Mouse (Mus musculus): ENCODE data around the gene Rftn2. TPM values are rescaled to one million over a fixed set of nuclear protein-coding genes. Genes with fewer than 3 reads are reported as not detected.
A peak's percentile ranks its signal among the peaks of the same experiment; 100 is the strongest.

The Rftn2 gene
- polyA plus RNA-seq (2012; rRNA removed) (22.9 and 24.3 TPM in 2 replicates), polyA plus RNA-seq (2014; fragmentation: Nextera tagmentation; extraction: Ambion mirVana) (27.0 and 29.6 TPM in 2 replicates)

DNA sequence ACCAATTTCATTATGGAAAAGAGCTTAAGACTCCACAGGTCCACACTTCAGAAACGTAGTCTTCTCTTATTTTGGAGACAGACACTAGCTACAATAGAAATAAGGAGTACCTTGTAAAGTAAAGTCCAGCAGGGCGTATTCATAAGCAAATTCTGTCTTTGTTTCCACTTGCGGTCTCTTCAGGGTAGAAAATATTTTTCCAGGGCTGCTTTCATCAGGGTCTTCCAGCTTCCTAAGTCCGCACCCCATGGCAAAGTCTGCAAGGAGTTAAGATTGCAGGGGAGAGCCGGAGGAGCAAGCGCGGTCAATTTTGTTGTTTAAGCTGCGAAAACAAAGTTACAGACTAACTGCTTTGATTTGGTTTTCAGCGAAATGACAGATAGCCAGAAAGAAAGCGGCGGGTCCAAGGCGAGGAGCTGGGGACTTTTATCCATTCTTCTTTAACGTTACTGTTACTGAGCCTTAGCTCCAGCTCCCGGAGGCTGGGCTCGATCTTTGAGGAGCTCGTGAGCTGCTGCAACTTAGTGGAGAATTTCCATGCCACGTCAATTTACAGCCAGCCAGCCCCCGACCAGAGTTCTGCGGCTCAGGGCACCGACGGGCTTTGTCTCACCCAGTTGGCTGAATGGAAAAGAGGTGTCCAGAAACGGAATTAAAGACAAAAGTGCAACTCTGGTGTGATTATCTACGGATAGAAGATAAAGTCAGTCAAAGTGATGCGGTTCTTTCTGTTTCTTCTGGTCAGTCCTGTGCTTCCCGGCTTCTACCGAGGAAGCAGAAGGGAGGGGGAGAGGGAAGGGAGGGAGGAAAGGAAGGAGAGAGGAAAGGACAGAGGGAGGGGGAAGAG, at the start of gene Rftn2:
Gene Rftn2 (minus strand): TSS at position 772 of the 847 bp plus-strand sequence.
- Histone ChIP-seq H3K4me2 (replicated peaks; ENCODE audit: low read depth, low read length, severe bottlenecking) (peak within 1 kb of the TSS; percentile 54), H3K27ac (replicated peaks; ENCODE audit: low read depth, low read length) (peak within 1 kb of the TSS; percentile 87), H3K9ac (ENCODE audit: low read depth, low read length, severe bottlenecking) (peak within 1 kb of the TSS; percentile 70), H3K36me3 (ENCODE audit: control insufficient read depth, insufficient read depth, low read length) (no peaks in the 10 kb centered on the region), H3K27me3 (ENCODE audit: control insufficient read depth, insufficient read depth, low read length) (no peaks in the 10 kb centered on the region), H3K9me3 (ENCODE audit: control insufficient read depth, low read length) (no peaks in the 10 kb centered on the region), H3K4me1 (ENCODE audit: control insufficient read depth, insufficient read depth, low read length) (peaks cover 26% of the 10 kb centered on the region), H3K4me3 (replicated peaks; ENCODE audit: low read length) (peak within 1 kb of the TSS; percentile 48)
- TF ChIP-seq POLR2A (IDR thresholded peaks at IDR 0.05; ENCODE audit: borderline replicate concordance, extremely low read depth, insufficient read depth, insufficient read length), result peak; percentile 19; the same call in 1 of the 2 replicates
- 2% methylated on average over 26 of the region's 26 CpGs for WGBS
- DNase-seq (ENCODE audit: low spot score) (peak; percentile 74), ATAC-seq (ENCODE audit: low FRiP score, low read depth) (peak; percentile 74)

DNA sequence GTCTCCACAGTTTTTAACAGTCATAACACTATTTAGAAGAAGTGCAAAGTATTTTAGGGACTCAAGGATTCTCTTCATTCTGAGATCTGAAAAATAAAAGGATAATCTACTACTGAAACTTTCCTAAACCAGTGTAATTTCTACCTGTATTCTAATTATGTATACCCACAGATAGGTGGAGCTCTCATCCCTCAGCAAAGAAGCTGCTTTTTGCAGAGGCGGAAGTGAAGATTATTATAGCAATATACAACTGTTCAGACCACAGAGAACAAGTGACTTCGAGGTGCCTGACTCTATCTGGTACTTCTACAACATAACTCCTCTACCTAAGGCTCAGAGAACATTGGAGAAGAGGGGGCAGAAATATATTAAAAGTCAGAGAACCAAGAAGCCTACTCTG, 38.9 kb upstream of the Rftn2 start:
- no peak for DNase-seq (ENCODE audit: low spot score)
- no peak overlapping the region for H3K4me2 ChIP-seq (replicated peaks; ENCODE audit: low read depth, low read length, severe bottlenecking)
- WGBS, result 81% methylated on average over 2 of the region's 2 CpGs
- no peaks in the 10 kb centered on the region for H3K36me3 ChIP-seq (ENCODE audit: control insufficient read depth, insufficient read depth, low read length)
- H3K4me1 ChIP-seq (ENCODE audit: control insufficient read depth, insufficient read depth, low read length), result no peaks in the 10 kb centered on the region
- no peak overlapping the region for H3K27ac ChIP-seq (replicated peaks; ENCODE audit: low read depth, low read length)
- no peak for TF ChIP-seq POLR2A (IDR thresholded peaks at IDR 0.05; ENCODE audit: borderline replicate concordance, extremely low read depth, insufficient read depth, insufficient read length)
- H3K4me3 ChIP-seq (replicated peaks; ENCODE audit: low read length), result no peak overlapping the region
- no peak overlapping the region for H3K9ac ChIP-seq (ENCODE audit: low read depth, low read length, severe bottlenecking)
- ATAC-seq (ENCODE audit: low FRiP score, low read depth), result no peak
- H3K27me3 ChIP-seq (ENCODE audit: control insufficient read depth, insufficient read depth, low read length), result no peaks in the 10 kb centered on the region
- H3K9me3 ChIP-seq (ENCODE audit: control insufficient read depth, low read length), result no peaks in the 10 kb centered on the region

DNA sequence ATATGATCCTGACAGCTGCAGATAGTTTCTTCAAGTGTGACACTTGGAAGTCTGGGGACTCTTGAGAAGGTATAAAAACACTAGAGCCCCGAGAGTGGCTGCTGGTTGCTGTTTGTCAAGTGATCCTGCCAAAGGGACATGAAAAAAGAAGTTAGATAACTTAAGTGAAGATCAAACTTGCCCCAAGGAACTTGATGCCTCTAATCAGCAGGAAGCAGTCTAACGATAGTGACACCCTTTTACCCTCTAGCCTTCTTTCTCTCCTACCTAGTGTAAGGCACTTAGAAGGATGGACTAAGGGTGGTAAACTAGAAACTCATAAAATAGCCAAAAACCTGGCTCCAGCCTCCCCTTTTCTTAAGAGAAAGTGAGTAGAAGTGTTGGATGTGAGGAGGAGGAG, 37.8 kb upstream of the Rftn2 start:
- Histone ChIP-seq H3K4me1 (ENCODE audit: control insufficient read depth, insufficient read depth, low read length) (no peaks in the 10 kb centered on the region), H3K4me3 (replicated peaks; ENCODE audit: low read length) (no peak overlapping the region), H3K9me3 (ENCODE audit: control insufficient read depth, low read length) (no peaks in the 10 kb centered on the region), H3K9ac (ENCODE audit: low read depth, low read length, severe bottlenecking) (no peak overlapping the region), H3K4me2 (replicated peaks; ENCODE audit: low read depth, low read length, severe bottlenecking) (no peak overlapping the region), H3K27ac (replicated peaks; ENCODE audit: low read depth, low read length) (no peak overlapping the region), H3K36me3 (ENCODE audit: control insufficient read depth, insufficient read depth, low read length) (no peaks in the 10 kb centered on the region), H3K27me3 (ENCODE audit: control insufficient read depth, insufficient read depth, low read length) (no peaks in the 10 kb centered on the region)
- TF ChIP-seq POLR2A (IDR thresholded peaks at IDR 0.05; ENCODE audit: borderline replicate concordance, extremely low read depth, insufficient read depth, insufficient read length), result no peak
- WGBS, result 30% methylated on average over 2 of the region's 2 CpGs
- ATAC-seq (ENCODE audit: low FRiP score, low read depth) (no peak), DNase-seq (ENCODE audit: low spot score) (no peak)

DNA sequence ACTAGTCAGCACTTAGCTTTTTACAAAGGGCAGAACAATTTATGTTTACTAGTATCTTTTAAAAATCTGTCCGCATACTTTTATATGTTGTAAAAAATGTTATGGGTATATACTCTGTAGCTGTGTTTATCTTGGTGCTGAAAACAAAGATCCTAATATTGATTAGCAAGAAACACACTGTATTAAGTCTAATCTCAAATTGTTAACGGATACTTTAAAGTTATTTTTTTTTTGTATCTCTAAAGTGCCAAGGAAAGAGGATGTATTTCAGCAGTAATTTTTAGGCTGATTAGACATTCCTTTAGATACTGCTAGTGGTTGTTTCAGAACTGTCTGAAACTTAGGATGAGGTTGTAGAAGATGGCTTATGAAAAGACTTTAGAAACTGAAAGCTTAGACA, 19.8 kb upstream of the Rftn2 start:
- H3K4me1 ChIP-seq (ENCODE audit: control insufficient read depth, insufficient read depth, low read length), result no peaks in the 10 kb centered on the region
- DNase-seq (ENCODE audit: low spot score) (no peak), ATAC-seq (ENCODE audit: low FRiP score, low read depth) (no peak)
- no peak for TF ChIP-seq POLR2A (IDR thresholded peaks at IDR 0.05; ENCODE audit: borderline replicate concordance, extremely low read depth, insufficient read depth, insufficient read length)
- no peaks in the 10 kb centered on the region for H3K36me3 ChIP-seq (ENCODE audit: control insufficient read depth, insufficient read depth, low read length)
- no peak overlapping the region for H3K4me3 ChIP-seq (replicated peaks; ENCODE audit: low read length)
- no peaks in the 10 kb centered on the region for H3K27me3 ChIP-seq (ENCODE audit: control insufficient read depth, insufficient read depth, low read length)
- no peak overlapping the region for H3K4me2 ChIP-seq (replicated peaks; ENCODE audit: low read depth, low read length, severe bottlenecking)
- H3K9ac ChIP-seq (ENCODE audit: low read depth, low read length, severe bottlenecking), result no peak overlapping the region
- H3K9me3 ChIP-seq (ENCODE audit: control insufficient read depth, low read length), result no peaks in the 10 kb centered on the region
- WGBS, result 61% methylated on average over 2 of the region's 2 CpGs
- H3K27ac ChIP-seq (replicated peaks; ENCODE audit: low read depth, low read length), result no peak overlapping the region

DNA sequence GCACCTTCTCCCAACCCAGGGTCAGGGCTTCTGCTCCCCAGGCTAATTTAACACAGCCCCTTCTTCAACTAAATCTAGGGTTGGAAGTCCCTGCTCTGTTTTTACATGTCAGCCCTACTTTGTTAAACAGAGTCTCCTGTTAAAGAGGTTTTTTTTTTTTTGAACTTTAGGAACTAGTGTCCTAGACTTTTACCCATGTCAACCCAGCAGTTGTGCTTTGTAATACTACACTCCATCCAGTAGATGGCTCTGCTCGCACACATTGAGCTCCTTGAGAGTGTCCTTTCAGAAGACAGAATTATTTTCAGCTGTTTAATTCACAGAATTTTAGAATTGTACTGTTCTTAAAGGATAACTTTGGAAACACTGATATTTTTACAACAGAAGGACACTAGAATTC, 12.7 kb upstream of the Rftn2 start:
- Histone ChIP-seq H3K27ac (replicated peaks; ENCODE audit: low read depth, low read length) (no peak overlapping the region), H3K9me3 (ENCODE audit: control insufficient read depth, low read length) (no peaks in the 10 kb centered on the region), H3K4me1 (ENCODE audit: control insufficient read depth, insufficient read depth, low read length) (peaks cover 14% of the 10 kb centered on the region), H3K4me2 (replicated peaks; ENCODE audit: low read depth, low read length, severe bottlenecking) (peak overlapping the region; percentile 87), H3K4me3 (replicated peaks; ENCODE audit: low read length) (peak overlapping the region; percentile 73), H3K27me3 (ENCODE audit: control insufficient read depth, insufficient read depth, low read length) (no peaks in the 10 kb centered on the region), H3K9ac (ENCODE audit: low read depth, low read length, severe bottlenecking) (no peak overlapping the region), H3K36me3 (ENCODE audit: control insufficient read depth, insufficient read depth, low read length) (no peaks in the 10 kb centered on the region)
- 0% methylated on average over 1 of the region's 1 CpGs for WGBS
- no peak for TF ChIP-seq POLR2A (IDR thresholded peaks at IDR 0.05; ENCODE audit: borderline replicate concordance, extremely low read depth, insufficient read depth, insufficient read length)
- ATAC-seq (ENCODE audit: low FRiP score, low read depth) (no peak), DNase-seq (ENCODE audit: low spot score) (peak; percentile 74)
